21 mouse cellular contexts compared by ENCODE assay signal in genomic region chr12:109738201-109738600, GRCm38 (mm10).
DNase-seq lines count a peak whose midpoint lies in the region; ATAC-seq and TF ChIP-seq lines count a peak whose summit lies in the region.
"Had no signal": no experiment of that assay in that cellular context is flagged by ENCODE, and none has a peak within 500 bp of the region (broad histone marks: within the 10 kb centered on the region; RNA-seq: fewer than 3 reads in every experiment).

No protein-coding gene starts in this region.

- no peak for TF ChIP-seq POLR2A in testis, adult 2 months (IDR thresholded peaks at IDR 0.05; ENCODE audit: control insufficient read depth, low read depth, low read length)

- no peaks in the 10 kb centered on the region for H3K9me3 ChIP-seq in midbrain, embryonic 11.5 days (ENCODE audit: control insufficient read depth, low read length)
- no peaks in the 10 kb centered on the region for H3K9me3 ChIP-seq in midbrain, embryonic 13.5 days

- intact Hi-C loops in heart, postnatal 25 days (cut with DNase I): no loop called here

- peak; percentile 78 for DNase-seq in heart, adult 11 months
- no peak for DNase-seq in heart, postnatal 25 days (ENCODE audit: low spot score)
- peak; percentile 70 for DNase-seq in midbrain, embryonic 11.5 days (ENCODE audit: low spot score, missing footprints)
- no peak for DNase-seq in testis, postnatal 10 days (ENCODE audit: low spot score)
- DNase-seq: adrenal gland, adult 2 months; adrenal gland, adult 8-10 months; adrenal gland, postnatal 10 days; adrenal gland, postnatal 14 days; adrenal gland, postnatal 25 days; adrenal gland, postnatal 36 days; B cell, adult 2 months; cerebellum, adult 11 months; cerebellum, adult 11-12 months; cerebellum, adult 18-20 months had no signal

- peaks cover 2% of the 10 kb centered on the region; the same call in 1 of the 2 replicates for H3K36me3 ChIP-seq in midbrain, embryonic 11.5 days (ENCODE audit: control insufficient read depth, insufficient read depth, low read length)
- H3K36me3 ChIP-seq in midbrain, embryonic 13.5 days: peaks cover 71% of the 10 kb centered on the region
- no peaks in the 10 kb centered on the region for H3K36me3 ChIP-seq in testis, adult 2 months (ENCODE audit: control insufficient read depth, insufficient read depth, low read length)
- H3K36me3 ChIP-seq: G1E had no signal

- H3K27ac ChIP-seq in midbrain, embryonic 11.5 days (ENCODE audit: low read depth, low read length): no peak overlapping the region
- no peak overlapping the region for H3K27ac ChIP-seq in midbrain, embryonic 13.5 days
- H3K27ac ChIP-seq in testis, adult 2 months (ENCODE audit: control insufficient read depth, insufficient read depth, low read depth, low read length): peak overlapping the region; percentile 93

- no peak overlapping the region for H3K4me2 ChIP-seq in midbrain, embryonic 11.5 days
- no peak overlapping the region for H3K4me2 ChIP-seq in midbrain, embryonic 13.5 days (replicated peaks)

- no peak for ATAC-seq in midbrain, embryonic 11.5 days (ENCODE audit: low FRiP score)
- ATAC-seq in midbrain, embryonic 13.5 days: no peak
- ATAC-seq: activated CD4-positive, CD25-positive, alpha-beta regulatory T cell, adult 4 months; CD4-positive, CD25-positive, alpha-beta regulatory T cell, adult 4 months; Patski had no signal

- no peak overlapping the region for H3K9ac ChIP-seq in midbrain, embryonic 11.5 days (ENCODE audit: low read length)
- H3K9ac ChIP-seq in midbrain, embryonic 13.5 days (replicated peaks): no peak overlapping the region

- H3K4me3 ChIP-seq in midbrain, embryonic 11.5 days (ENCODE audit: low read depth, low read length): no peak overlapping the region
- no peak overlapping the region for H3K4me3 ChIP-seq in midbrain, embryonic 13.5 days (replicated peaks)
- peak overlapping the region; percentile 8; the same call in 1 of the 2 replicates for H3K4me3 ChIP-seq in testis, adult 2 months (ENCODE audit: control insufficient read depth, low read depth, low read length)

- 96% methylated on average over 10 of the region's 10 CpGs for WGBS in midbrain, embryonic 11.5 days
- WGBS in midbrain, embryonic 13.5 days: 95% methylated on average over 10 of the region's 10 CpGs

- no peaks in the 10 kb centered on the region for H3K27me3 ChIP-seq in midbrain, embryonic 11.5 days (ENCODE audit: control insufficient read depth, insufficient read depth, low read length)
- H3K27me3 ChIP-seq in midbrain, embryonic 13.5 days: no peaks in the 10 kb centered on the region
- no peaks in the 10 kb centered on the region for H3K27me3 ChIP-seq in testis, adult 2 months (ENCODE audit: control insufficient read depth, insufficient read depth, low read length)
- H3K27me3 ChIP-seq: CH12.LX had no signal

- H3K4me1 ChIP-seq in midbrain, embryonic 11.5 days (ENCODE audit: control insufficient read depth, insufficient read depth, low read length): no peaks in the 10 kb centered on the region
- H3K4me1 ChIP-seq in midbrain, embryonic 13.5 days (replicated peaks): no peaks in the 10 kb centered on the region
- H3K4me1 ChIP-seq in testis, adult 2 months (ENCODE audit: control insufficient read depth, insufficient read depth, low read length): peaks cover 12% of the 10 kb centered on the region

- TF ChIP-seq CTCF in testis, adult 2 months (IDR thresholded peaks at IDR 0.05; ENCODE audit: control insufficient read depth, insufficient read depth, insufficient replicate concordance, low read depth, low read length): no peak

Comparison
In these comparisons a context has a peak if more than half of its experiments do, and no peak if none do; other contexts are left out.
1. DNase-seq: peak in heart, adult 11 months (single experiment) and midbrain, embryonic 11.5 days (single experiment); none in heart, postnatal 25 days (single experiment) and testis, postnatal 10 days (single experiment).